Mouse (Mus musculus) forelimb bud, embryonic 11.5 days (tissue): ENCODE data around the gene Iqcf3.

Experiments
- DNase-seq: peaks from one replicate; pipeline ENCODE4 v3.0.0-alpha.2; 2012; ENCODE audit warnings: low read depth, low spot score

Iqcf3 gene

DNA sequence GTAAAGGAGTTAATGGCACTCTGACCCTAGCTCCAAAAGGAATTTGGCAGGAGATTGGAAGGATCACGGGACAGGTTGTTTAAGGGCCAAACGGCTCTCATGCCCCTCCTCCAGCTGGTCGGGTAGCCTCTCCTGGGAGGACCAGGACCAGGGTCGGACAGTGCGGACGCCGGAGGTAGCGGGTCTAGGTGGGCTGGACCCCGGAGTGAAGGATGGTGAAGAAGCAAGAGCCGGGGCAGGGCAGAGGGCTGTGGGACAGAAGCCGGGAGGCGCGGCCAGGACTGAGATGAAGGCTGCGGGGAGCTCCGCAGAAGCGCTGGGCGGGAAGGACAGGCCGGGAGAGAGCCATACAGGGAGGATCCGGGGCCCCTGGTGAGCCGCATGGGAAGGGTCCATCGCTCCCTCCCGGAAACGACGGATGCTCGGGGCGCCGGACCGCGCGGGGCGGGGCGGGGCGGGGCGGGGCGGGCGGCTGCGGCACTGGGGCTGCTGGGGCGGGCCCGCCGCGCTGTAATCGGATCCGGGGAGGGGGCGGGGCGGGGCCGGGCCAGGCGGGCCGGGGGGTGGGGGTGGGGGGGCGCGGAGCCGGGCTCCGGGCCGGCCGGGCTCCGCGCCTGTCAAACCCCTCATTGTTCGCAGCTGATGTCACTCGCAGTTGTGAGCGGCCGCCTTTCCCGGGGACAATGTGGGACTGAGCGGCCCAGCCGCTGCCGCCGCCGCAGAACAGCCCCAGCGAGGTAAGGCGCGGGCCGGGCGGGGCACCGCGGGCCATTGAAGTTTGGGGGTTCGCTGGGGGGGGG, 108.0 kb downstream of the Iqcf3 start, which contains the start of gene Pcbp4:
TSS of gene Pcbp4 (plus strand) at position 21 of the 800 bp plus-strand sequence.
- no peak for DNase-seq
